Mouse (Mus musculus): ENCODE measurements around the gene Gm20388.

The Gm20388 gene

GRCm38 (mm10) chr8:123873364-123873763, 3962.7 kb downstream of the Gm20388 start:
- no peak for DNase-seq (ENCODE audit: low spot score)

GRCm38 (mm10) chr8:123874324-123874723, 3963.7 kb downstream of the Gm20388 start:
- no peak for DNase-seq (ENCODE audit: low spot score)

DNA sequence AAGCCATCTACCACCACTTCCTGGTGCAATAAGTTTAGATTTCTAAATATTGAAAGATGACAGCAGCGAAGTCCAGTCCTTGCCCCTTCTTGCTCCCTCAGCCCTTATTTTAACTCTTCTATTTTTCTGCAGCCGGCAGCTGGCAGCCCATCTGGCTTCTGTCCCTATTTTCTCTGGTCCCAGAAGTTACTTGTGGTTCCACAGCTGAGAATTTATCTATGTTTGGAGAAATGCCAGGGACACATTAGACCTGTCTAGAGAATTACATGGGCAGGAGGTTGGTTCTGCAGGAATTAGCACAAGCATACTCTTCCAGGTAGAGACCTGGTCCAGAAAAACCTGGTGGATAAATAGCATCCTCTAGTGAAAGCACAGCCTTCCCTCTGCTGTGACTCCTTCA, 3967.2 kb downstream of the Gm20388 start:
- no peak for DNase-seq (ENCODE audit: low spot score)

DNA sequence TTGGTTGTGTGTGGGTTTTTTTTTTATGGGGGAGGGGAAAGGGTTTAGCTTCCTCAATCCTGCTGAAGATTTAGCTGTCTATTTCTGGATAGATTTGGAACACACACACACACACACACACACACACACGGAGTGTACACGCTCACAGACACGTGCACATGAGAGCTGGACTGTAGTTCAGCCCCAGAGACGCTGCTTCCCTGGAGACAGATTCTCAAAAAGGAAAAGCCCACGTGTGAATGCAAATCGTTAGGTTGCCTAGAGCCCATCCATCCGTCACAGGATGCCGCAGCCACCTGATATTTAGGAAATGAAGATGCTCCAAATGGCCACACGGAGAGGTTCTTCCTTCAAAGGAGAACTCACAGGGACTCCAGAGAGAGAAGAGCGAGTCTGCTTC, 3969.6 kb downstream of the Gm20388 start:
- no peak for DNase-seq (ENCODE audit: low spot score)

DNA sequence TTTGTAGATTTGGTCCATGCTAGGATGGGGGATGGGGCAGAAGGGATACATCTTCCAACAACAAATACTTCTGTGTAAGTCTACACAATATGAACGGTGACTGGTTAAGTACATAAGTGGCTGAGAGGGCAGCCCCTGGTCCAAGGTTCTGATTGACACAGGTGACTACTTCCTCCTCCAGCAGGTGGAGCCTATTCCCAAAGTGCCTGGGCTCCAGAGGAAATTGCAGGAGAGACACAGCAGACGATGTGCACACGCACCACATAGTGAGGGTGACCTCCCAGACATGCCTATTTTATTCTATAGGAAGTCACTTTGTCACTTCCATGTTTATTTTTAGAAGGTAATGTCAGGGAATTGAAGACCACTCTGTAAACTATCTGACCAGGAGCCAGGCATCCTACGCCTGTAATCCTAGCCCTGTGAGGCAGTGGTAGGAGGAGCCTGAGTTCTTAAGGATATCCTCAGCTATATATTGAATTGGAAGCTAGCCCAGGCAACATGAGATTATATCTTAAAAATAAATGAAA, 3970.2 kb downstream of the Gm20388 start:
- no peak for DNase-seq (ENCODE audit: low spot score)

GRCm38 (mm10) chr8:123882412-123882811, 3971.8 kb downstream of the Gm20388 start:
- no peak for DNase-seq (ENCODE audit: low spot score)

DNA sequence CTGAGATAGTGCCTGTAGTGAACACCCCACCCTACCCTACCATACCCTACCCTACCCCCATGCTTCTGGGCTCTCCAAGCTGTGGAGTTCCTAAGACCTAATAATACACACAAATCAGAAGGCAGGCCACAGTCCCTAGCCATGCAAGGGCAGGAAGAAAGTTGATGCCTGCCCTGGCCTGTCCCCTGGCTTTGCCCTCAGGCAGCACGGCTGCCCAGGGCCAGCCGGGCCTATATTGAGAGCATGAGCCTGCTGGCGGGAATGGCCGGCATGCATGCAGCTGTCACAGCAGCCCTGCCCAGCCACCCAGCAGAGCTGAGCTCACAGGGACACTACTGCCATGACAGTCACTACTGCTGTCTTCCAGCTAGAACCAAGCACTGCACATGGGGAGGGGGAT, 3972.5 kb downstream of the Gm20388 start:
- no peak for DNase-seq (ENCODE audit: low spot score)

GRCm38 (mm10) chr8:123884721-123885565, 3974.3 kb downstream of the Gm20388 start:
- DNase-seq (ENCODE audit: low spot score), result no peak

GRCm38 (mm10) chr8:123887163-123887562, 3976.5 kb downstream of the Gm20388 start:
- DNase-seq (ENCODE audit: low spot score), result no peak

GRCm38 (mm10) chr8:123887956-123888355, 3977.3 kb downstream of the Gm20388 start:
- no peak for DNase-seq (ENCODE audit: low spot score)

DNA sequence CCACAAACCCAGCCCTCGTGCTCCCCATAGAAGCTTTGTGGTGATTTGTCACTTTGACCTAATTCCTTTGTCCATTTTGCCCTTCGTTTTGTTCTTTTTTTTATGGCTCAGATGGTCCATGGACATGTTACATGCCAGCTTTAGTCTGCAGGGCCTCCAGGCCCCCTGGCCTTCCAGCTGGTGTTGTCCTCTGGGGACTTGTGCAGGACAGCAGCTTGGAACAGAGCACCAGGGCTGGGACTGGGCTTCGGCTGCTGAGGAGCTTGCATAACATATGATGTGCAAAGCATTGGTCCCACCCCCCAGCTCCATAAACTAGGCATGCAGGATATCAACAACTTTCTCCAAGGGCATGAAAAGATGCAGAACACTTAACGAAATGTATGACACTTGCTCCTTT, 3979.2 kb downstream of the Gm20388 start:
- no peak for DNase-seq (ENCODE audit: low spot score)

DNA sequence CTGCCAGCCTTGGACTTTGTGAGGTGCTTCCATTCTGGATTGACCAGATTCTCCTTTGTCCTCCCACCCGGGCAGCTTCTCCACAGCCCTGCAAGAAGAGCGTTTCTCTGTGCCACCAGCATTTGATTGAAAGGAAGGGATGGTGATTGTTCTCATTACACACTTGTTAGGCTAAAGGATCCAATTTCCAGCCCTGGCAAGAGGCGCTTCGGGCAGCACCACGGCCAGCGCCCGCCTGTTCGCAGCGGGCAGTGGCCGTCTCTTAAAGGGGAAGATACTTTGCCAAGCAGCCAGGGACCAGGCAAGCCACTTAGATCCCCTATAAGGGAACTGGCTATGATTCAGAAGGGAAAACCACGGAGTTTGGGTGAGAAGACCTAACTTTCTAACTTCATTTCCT, 3980.6 kb downstream of the Gm20388 start:
- peak; percentile 65 for DNase-seq (ENCODE audit: low spot score)

DNA sequence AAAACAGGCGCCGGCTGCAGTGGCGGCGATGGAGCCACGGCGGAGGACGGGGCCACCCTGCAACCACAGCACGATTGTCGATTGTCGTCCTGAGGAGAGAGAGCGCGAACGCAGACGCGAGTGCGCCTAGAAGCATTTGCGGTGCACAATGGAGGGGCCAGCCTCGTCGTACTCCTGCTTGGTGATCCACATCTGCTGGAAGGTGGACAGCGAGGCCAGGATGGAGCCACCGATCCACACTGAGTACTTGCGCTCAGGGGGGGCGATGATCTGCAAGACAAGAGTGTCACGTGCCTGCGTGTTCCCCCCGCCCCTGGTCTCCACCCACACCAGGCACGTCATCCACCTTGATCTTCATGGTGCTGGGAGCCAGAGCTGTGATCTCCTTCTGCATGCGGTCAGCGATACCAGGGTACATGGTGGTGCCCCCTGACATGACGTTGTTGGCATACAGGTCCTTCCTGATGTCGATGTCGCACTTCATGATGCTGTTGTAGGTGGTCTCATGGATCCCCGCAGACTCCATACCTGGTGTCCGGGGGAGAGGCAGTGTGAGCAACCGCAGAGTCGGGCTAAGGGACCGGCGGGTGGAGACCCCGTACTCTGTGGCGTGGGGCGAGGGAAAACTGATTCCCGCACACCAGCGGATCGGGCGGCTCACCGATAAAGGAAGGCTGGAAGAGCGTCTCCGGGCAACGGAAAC, 3981.4 kb downstream of the Gm20388 start:
- no peak for DNase-seq (ENCODE audit: low spot score)

GRCm38 (mm10) chr8:123892586-123893155, 3982.0 kb downstream of the Gm20388 start:
- DNase-seq (ENCODE audit: low spot score), result no peak

DNA sequence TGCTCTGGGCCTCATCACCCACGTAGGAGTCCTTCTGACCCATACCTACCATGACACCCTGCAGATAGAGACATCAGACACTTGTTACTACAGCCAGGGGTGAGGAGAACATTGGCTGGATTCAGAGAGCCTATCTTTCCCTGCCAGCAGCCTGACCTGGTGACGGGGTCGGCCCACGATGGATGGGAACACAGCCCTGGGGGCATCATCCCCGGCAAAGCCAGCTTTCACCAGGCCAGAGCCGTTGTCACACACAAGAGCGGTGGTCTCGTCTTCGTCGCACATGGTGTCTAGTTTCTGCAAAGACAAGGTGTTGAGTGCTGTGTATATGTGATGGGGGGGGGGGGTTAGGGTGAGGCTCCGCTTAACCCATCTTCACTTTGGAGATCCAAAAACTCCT, 3982.8 kb downstream of the Gm20388 start:
- no peak for DNase-seq (ENCODE audit: low spot score)

GRCm38 (mm10) chr8:123894502-123895097, 3984.0 kb downstream of the Gm20388 start, which contains the start of gene Acta1:
Acta1 (minus strand) TSS chr8:123894751.
- no peak for DNase-seq (ENCODE audit: low spot score)

DNA sequence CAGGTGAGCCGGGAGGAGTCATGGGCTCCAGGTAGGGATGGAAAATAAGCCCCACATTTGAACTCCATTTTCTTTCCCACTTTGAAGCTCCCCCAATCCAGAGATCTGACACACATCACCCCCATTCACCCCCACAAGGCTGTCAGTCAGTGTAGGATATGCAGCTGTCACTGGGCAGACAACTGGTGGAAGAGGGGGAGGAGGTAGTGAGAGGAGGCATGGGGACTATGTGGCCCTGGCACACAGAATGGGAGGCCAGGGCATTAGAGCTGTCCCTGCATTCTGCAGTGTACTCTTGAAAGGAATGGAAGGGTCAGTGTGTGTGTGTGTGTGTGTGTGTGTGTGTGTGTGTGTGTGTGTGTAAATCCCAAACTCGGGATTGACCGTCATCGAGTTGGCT, 3984.6 kb downstream of the Gm20388 start:
- no peak for DNase-seq (ENCODE audit: low spot score)

- DNase-seq (ENCODE audit: low spot score), result no peak
Measured at GRCm38 (mm10) chr8:123895680-123896365, 3985.2 kb downstream of the Gm20388 start.

GRCm38 (mm10) chr8:123896366-123896761, 3985.7 kb downstream of the Gm20388 start:
- DNase-seq (ENCODE audit: low spot score), result no peak

DNA sequence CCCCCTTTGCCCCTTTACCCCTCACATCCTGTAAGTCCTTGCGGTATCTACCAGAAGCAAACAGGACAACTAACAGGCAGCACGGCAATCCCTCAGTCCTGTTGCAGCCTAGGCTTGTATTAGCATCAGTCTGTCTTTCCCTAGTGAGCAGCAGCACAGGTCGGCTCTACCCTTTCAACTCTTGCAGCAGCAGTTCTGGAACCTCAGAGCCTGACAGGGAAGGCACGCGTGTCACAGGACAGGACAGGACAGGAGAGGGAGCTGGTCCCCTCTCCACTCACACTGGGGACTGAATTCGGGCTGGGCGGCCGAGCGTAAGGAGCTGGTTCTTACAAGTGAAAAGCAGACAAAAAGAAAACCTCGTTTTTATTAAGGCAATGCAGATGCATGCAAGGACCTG, 3986.1 kb downstream of the Gm20388 start:
- DNase-seq (ENCODE audit: low spot score), result no peak

DNA sequence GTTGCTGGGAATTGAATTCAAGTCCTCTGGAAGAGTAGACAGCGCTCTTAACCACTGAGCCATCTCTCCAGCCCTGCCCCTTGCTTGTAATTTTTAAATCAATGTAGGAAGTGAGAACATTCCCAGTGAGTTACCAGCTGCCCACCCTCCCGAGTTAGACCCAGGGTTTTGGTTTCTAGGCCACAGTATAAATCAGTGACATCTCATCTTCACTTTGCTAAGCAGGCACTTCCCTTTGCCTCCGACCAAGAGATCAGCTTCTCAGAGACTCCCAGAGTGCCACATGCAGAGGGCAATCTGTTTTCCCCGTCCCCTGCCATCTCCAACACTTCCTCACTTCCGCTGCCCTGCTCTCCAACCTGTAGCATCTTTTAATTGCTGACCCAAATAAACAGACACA, 3987.9 kb downstream of the Gm20388 start:
- DNase-seq (ENCODE audit: low spot score), result no peak

GRCm38 (mm10) chr8:123899366-123899765, 3988.7 kb downstream of the Gm20388 start:
- no peak for DNase-seq (ENCODE audit: low spot score)
